9 mouse cellular contexts compared by ENCODE assay signal in the genomic region with DNA sequence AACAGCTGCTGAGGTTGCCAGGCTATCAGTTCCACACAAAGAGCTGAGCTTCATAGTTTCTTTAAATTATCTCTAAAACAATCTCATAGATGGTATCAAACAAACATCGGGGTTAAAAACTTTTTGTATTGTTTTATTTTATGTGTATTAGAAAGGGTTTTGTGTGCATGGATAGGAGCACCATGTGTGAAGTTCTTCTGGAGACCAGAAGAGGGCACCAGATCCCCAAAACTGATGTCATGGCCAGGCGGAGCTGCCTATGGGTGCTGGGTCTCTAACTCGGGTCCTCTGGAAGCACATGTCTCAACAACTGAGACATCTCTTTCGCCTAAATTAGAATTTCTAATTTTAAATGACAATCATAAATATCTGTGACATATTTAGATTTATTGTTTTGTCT. TPM values are rescaled to one million over a fixed set of nuclear protein-coding genes. Genes with fewer than 3 reads are reported as not detected.
DNase-seq lines count a peak whose midpoint lies in the region; ATAC-seq and TF ChIP-seq lines count a peak whose summit lies in the region.
"Had no signal": no experiment of that assay in that cellular context is flagged by ENCODE, and none has a peak within 500 bp of the region (broad histone marks: within the 10 kb centered on the region; RNA-seq: fewer than 3 reads in every experiment).

No protein-coding gene starts in this region.

- 51% methylated on average over 4 of the region's 4 CpGs for WGBS in heart, embryonic 11.5 days (ENCODE audit: insufficient replicate concordance)
- WGBS in forebrain, embryonic 16.5 days = 54% methylated on average over 4 of the region's 4 CpGs

- peak; percentile 22 for TF ChIP-seq CTCF in C2C12 (IDR thresholded peaks at IDR 0.05; ENCODE audit: control insufficient read depth, insufficient read depth, insufficient read length)

- H3K9ac ChIP-seq in heart, embryonic 11.5 days (ENCODE audit: low read depth, low read length) = no peak overlapping the region
- no peak overlapping the region for H3K9ac ChIP-seq in forebrain, embryonic 16.5 days (replicated peaks; ENCODE audit: low read depth, low read length)
- H3K9ac ChIP-seq: limb, embryonic 13.5 days had no signal

- no peak overlapping the region for H3K27ac ChIP-seq in heart, embryonic 11.5 days (ENCODE audit: low read depth, low read length)
- no peak overlapping the region for H3K27ac ChIP-seq in forebrain, embryonic 16.5 days (ENCODE audit: low read length)
- H3K27ac ChIP-seq: limb, embryonic 13.5 days had no signal

- no peaks in the 10 kb centered on the region for H3K4me1 ChIP-seq in heart, embryonic 11.5 days (ENCODE audit: control insufficient read depth, insufficient read depth, low read length)
- no peaks in the 10 kb centered on the region for H3K4me1 ChIP-seq in forebrain, embryonic 16.5 days (replicated peaks; ENCODE audit: control insufficient read depth, insufficient read depth, low read length)

- no peak overlapping the region for H3K4me2 ChIP-seq in heart, embryonic 11.5 days
- no peak overlapping the region for H3K4me2 ChIP-seq in forebrain, embryonic 16.5 days (ENCODE audit: low read length)
- H3K4me2 ChIP-seq: limb, embryonic 13.5 days had no signal

- peaks cover 5% of the 10 kb centered on the region; the same call in 1 of the 2 replicates for H3K27me3 ChIP-seq in heart, embryonic 11.5 days (ENCODE audit: control insufficient read depth, insufficient read depth, low read length)
- H3K27me3 ChIP-seq in C2C12 (ENCODE audit: control insufficient read depth, insufficient read depth, insufficient read length) = no peaks in the 10 kb centered on the region
- no peaks in the 10 kb centered on the region for H3K27me3 ChIP-seq in splenic B cell, adult 2 months (ENCODE audit: control insufficient read depth, insufficient read depth, low read length, poor library complexity, severe bottlenecking)
- no peaks in the 10 kb centered on the region for H3K27me3 ChIP-seq in forebrain, embryonic 16.5 days (replicated peaks; ENCODE audit: control insufficient read depth, insufficient read depth, low read length)
- H3K27me3 ChIP-seq: limb, embryonic 13.5 days had no signal

- DNase-seq in heart, adult 8-10 months (ENCODE audit: low spot score) = peak; percentile 13
- peak; percentile 67 for DNase-seq in adipocyte (ENCODE audit: low spot score)
- peak; percentile 25 to 41 for DNase-seq in kidney, postnatal 25 days
- DNase-seq in splenic B cell, adult 2 months (ENCODE audit: low read depth, low spot score) = peak; percentile 64
- no peak for DNase-seq in yolk sac, embryonic 10.5 days (ENCODE audit: low spot score)

- no peak for ATAC-seq in heart, embryonic 11.5 days (replicated peaks; ENCODE audit: insufficient number of reproducible peaks, low FRiP score, low TSS enrichment)
- ATAC-seq in forebrain, embryonic 16.5 days = no peak

- H3K79me2 ChIP-seq in C2C12 (ENCODE audit: control insufficient read depth, insufficient read depth) = no peaks in the 10 kb centered on the region

- H3ac ChIP-seq in C2C12 (ENCODE audit: control insufficient read depth, insufficient read length, low read depth) = no peak overlapping the region

- H3K36me3 ChIP-seq in heart, embryonic 11.5 days (ENCODE audit: control insufficient read depth, insufficient read depth, low read length) = no peaks in the 10 kb centered on the region
- no peaks in the 10 kb centered on the region for H3K36me3 ChIP-seq in C2C12 (ENCODE audit: control insufficient read depth, insufficient read depth)
- H3K36me3 ChIP-seq in splenic B cell, adult 2 months (ENCODE audit: control insufficient read depth, insufficient read depth, low read length, poor library complexity, severe bottlenecking) = no peaks in the 10 kb centered on the region
- no peaks in the 10 kb centered on the region for H3K36me3 ChIP-seq in forebrain, embryonic 16.5 days (ENCODE audit: control insufficient read depth, insufficient read depth)
- H3K36me3 ChIP-seq: limb, embryonic 13.5 days had no signal

- H3K79me3 ChIP-seq in C2C12 (ENCODE audit: low read depth) = no peaks in the 10 kb centered on the region

- no peaks in the 10 kb centered on the region for H3K9me3 ChIP-seq in heart, embryonic 11.5 days (replicated peaks; ENCODE audit: control insufficient read depth, low read length)
- no peaks in the 10 kb centered on the region for H3K9me3 ChIP-seq in forebrain, embryonic 16.5 days (ENCODE audit: control insufficient read depth, low read length)
- H3K9me3 ChIP-seq: limb, embryonic 13.5 days had no signal

- H3K4me3 ChIP-seq in heart, embryonic 11.5 days (ENCODE audit: low read depth, low read length) = no peak overlapping the region
- H3K4me3 ChIP-seq in C2C12 (ENCODE audit: insufficient read depth, poor library complexity, severe bottlenecking) = no peak overlapping the region
- H3K4me3 ChIP-seq in forebrain, embryonic 16.5 days (replicated peaks; ENCODE audit: low read length) = no peak overlapping the region
- H3K4me3 ChIP-seq: limb, embryonic 13.5 days had no signal

TF ChIP-seq in C2C12, 6 proteins besides CTCF, POLR2A, EP300 and RAD21:
- no peak for TF ChIP-seq FOSL1 (IDR thresholded peaks at IDR 0.05; ENCODE audit: insufficient read depth, low read length, poor library complexity, severe bottlenecking)
- no peak for TF ChIP-seq MYOD1 (IDR thresholded peaks at IDR 0.05; ENCODE audit: control insufficient read depth, insufficient read length, low read depth)
- TF ChIP-seq MYOG (IDR thresholded peaks at IDR 0.05; ENCODE audit: control insufficient read depth, extremely low read depth, insufficient read length) = no peak
- TF ChIP-seq MAX (IDR thresholded peaks at IDR 0.05) = no peak
- TF ChIP-seq USF1 (IDR thresholded peaks at IDR 0.05; ENCODE audit: low read depth) = no peak
- TF ChIP-seq CEBPB (IDR thresholded peaks at IDR 0.05; ENCODE audit: low read depth) = no peak

RNA-seq across cellular contexts. Expression of a gene that starts 32.9 kb away (rescaled TPM):
- total RNA-seq in heart, adult 8-10 months (2022) = 1 to 10 TPM; 6.2 to 7.6 (median 7.1) TPM
- polyA plus RNA-seq in heart, embryonic 11.5 days (2014; fragmentation: Nextera tagmentation; extraction: Ambion mirVana) = 11.5 and 12.9 TPM in 2 replicates
- 4.0 TPM for polyA plus RNA-seq in C2C12 (2012; fragmentation: generic; extraction: Trizol)
- 9.3 and 12.6 TPM in 2 replicates for polyA plus RNA-seq in forebrain, embryonic 16.5 days (2015; fragmentation: Nextera tagmentation; extraction: Ambion mirVana)
